Mouse (Mus musculus): Measurements from ENCODE around the gene Kcnk15. TPM values are rescaled to one million over a fixed set of nuclear protein-coding genes. Genes with fewer than 3 reads are reported as not detected.
A peak's percentile ranks its signal among the peaks of the same experiment; 100 is the strongest.

The Kcnk15 gene
- not detected in 2 replicates for polyA plus RNA-seq (2015; fragmentation: Nextera tagmentation; extraction: Ambion mirVana)

- WGBS: 2% methylated on average over 38 of the region's 38 CpGs
- H3K36me3 ChIP-seq (ENCODE audit: control insufficient read depth, insufficient read depth): no peaks in the 10 kb centered on the region
- H3K27ac ChIP-seq (ENCODE audit: low read length): no peak within 1 kb of the TSS
- H3K4me1 ChIP-seq (replicated peaks; ENCODE audit: control insufficient read depth, insufficient read depth, low read length): peaks cover 7% of the 10 kb centered on the region; the same call in 1 of the 2 replicates
- H3K27me3 ChIP-seq (replicated peaks; ENCODE audit: control insufficient read depth, insufficient read depth, low read length): peaks cover 71% of the 10 kb centered on the region
- no peaks in the 10 kb centered on the region for H3K9me3 ChIP-seq (ENCODE audit: control insufficient read depth, low read length)
- H3K4me3 ChIP-seq (replicated peaks; ENCODE audit: low read length): peak within 1 kb of the TSS; percentile 11
- no peak within 1 kb of the TSS for H3K9ac ChIP-seq (replicated peaks; ENCODE audit: low read depth, low read length)
- 0 out of 2 replicates have a peak, but pooled peaks have one; percentile 15 for ATAC-seq
- H3K4me2 ChIP-seq (ENCODE audit: low read length): peak within 1 kb of the TSS; percentile 24; the same call in 1 of the 2 replicates
These were observed at the start of gene Kcnk15 for GRCm38 (mm10) chr2:163853461-163853901. TSS of gene Kcnk15 (plus strand) at chr2:163853651.

- ATAC-seq: no peak
- no peaks in the 10 kb centered on the region for H3K4me1 ChIP-seq (replicated peaks; ENCODE audit: control insufficient read depth, insufficient read depth, low read length)
- no peak overlapping the region for H3K4me2 ChIP-seq (ENCODE audit: low read length)
- H3K9me3 ChIP-seq (ENCODE audit: control insufficient read depth, low read length): no peaks in the 10 kb centered on the region
- 85% methylated on average over 5 of the region's 5 CpGs for WGBS
- H3K9ac ChIP-seq (replicated peaks; ENCODE audit: low read depth, low read length): no peak overlapping the region
- no peaks in the 10 kb centered on the region for H3K27me3 ChIP-seq (replicated peaks; ENCODE audit: control insufficient read depth, insufficient read depth, low read length)
- no peak overlapping the region for H3K27ac ChIP-seq (ENCODE audit: low read length)
- no peak overlapping the region for H3K4me3 ChIP-seq (replicated peaks; ENCODE audit: low read length)
- no peaks in the 10 kb centered on the region for H3K36me3 ChIP-seq (ENCODE audit: control insufficient read depth, insufficient read depth)
These were observed 49.6 kb upstream of the Kcnk15 start for GRCm38 (mm10) chr2:163803838-163804237.

DNA sequence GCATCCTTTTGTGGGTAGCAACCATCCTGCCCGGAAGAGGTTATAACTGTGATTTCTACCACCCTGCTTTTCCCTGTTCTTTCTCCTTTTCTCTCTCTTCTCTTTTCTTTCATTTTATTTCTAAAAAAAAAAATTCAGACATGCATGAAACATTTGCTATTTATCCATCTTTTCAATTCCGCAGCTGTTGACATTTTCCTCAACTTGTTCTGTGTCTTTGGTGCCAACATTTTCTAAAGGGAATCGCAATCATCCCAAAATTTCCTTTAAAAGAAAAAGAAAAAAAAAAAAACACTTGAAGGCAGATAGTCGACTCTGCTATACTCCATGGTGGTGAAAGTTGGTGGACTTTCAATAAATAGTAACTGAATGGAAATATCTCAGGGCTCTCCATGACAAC, 44.3 kb upstream of the Kcnk15 start:
- Histone ChIP-seq H3K9ac (replicated peaks; ENCODE audit: low read depth, low read length) (no peak overlapping the region), H3K36me3 (ENCODE audit: control insufficient read depth, insufficient read depth) (no peaks in the 10 kb centered on the region), H3K27ac (ENCODE audit: low read length) (no peak overlapping the region), H3K4me2 (ENCODE audit: low read length) (no peak overlapping the region), H3K9me3 (ENCODE audit: control insufficient read depth, low read length) (no peaks in the 10 kb centered on the region), H3K27me3 (replicated peaks; ENCODE audit: control insufficient read depth, insufficient read depth, low read length) (no peaks in the 10 kb centered on the region), H3K4me1 (replicated peaks; ENCODE audit: control insufficient read depth, insufficient read depth, low read length) (no peaks in the 10 kb centered on the region), H3K4me3 (replicated peaks; ENCODE audit: low read length) (no peak overlapping the region)
- ATAC-seq: no peak
- 78% methylated on average over 4 of the region's 4 CpGs for WGBS

DNA sequence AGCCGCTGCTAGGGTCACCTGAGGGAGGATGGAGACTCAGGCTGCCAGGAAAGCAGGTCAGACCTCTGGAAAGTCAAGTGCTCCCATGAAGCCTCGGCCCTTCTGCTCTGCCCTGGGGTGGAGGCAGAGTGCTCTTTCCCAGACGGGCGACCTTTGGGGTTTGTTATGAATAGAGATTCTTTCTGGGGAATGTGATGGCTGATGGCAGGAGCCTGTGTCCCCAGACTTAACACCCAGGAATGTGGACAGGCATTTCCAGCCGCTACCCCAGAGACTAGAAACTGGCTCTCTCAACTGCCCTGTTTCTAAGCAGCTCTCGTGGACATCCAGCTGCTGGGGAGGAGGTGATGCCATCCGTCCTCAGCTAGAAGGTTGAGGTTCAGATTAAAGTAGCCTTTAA, 43.7 kb upstream of the Kcnk15 start:
- no peak overlapping the region for H3K4me2 ChIP-seq (ENCODE audit: low read length)
- H3K4me3 ChIP-seq (replicated peaks; ENCODE audit: low read length): no peak overlapping the region
- no peaks in the 10 kb centered on the region for H3K36me3 ChIP-seq (ENCODE audit: control insufficient read depth, insufficient read depth)
- no peaks in the 10 kb centered on the region for H3K4me1 ChIP-seq (replicated peaks; ENCODE audit: control insufficient read depth, insufficient read depth, low read length)
- ATAC-seq: no peak
- no peak overlapping the region for H3K9ac ChIP-seq (replicated peaks; ENCODE audit: low read depth, low read length)
- no peak overlapping the region for H3K27ac ChIP-seq (ENCODE audit: low read length)
- WGBS: 74% methylated on average over 7 of the region's 7 CpGs
- no peaks in the 10 kb centered on the region for H3K27me3 ChIP-seq (replicated peaks; ENCODE audit: control insufficient read depth, insufficient read depth, low read length)
- no peaks in the 10 kb centered on the region for H3K9me3 ChIP-seq (ENCODE audit: control insufficient read depth, low read length)

- no peak overlapping the region for H3K4me2 ChIP-seq (ENCODE audit: low read length)
- no peaks in the 10 kb centered on the region for H3K4me1 ChIP-seq (replicated peaks; ENCODE audit: control insufficient read depth, insufficient read depth, low read length)
- H3K27ac ChIP-seq (ENCODE audit: low read length): no peak overlapping the region
- H3K4me3 ChIP-seq (replicated peaks; ENCODE audit: low read length): no peak overlapping the region
- no peak for ATAC-seq
- H3K9me3 ChIP-seq (ENCODE audit: control insufficient read depth, low read length): no peaks in the 10 kb centered on the region
- no peaks in the 10 kb centered on the region for H3K27me3 ChIP-seq (replicated peaks; ENCODE audit: control insufficient read depth, insufficient read depth, low read length)
- H3K36me3 ChIP-seq (ENCODE audit: control insufficient read depth, insufficient read depth): no peaks in the 10 kb centered on the region
- H3K9ac ChIP-seq (replicated peaks; ENCODE audit: low read depth, low read length): no peak overlapping the region
- 69% methylated on average over 5 of the region's 5 CpGs for WGBS
These were observed 40.4 kb upstream of the Kcnk15 start for GRCm38 (mm10) chr2:163813077-163813476.

DNA sequence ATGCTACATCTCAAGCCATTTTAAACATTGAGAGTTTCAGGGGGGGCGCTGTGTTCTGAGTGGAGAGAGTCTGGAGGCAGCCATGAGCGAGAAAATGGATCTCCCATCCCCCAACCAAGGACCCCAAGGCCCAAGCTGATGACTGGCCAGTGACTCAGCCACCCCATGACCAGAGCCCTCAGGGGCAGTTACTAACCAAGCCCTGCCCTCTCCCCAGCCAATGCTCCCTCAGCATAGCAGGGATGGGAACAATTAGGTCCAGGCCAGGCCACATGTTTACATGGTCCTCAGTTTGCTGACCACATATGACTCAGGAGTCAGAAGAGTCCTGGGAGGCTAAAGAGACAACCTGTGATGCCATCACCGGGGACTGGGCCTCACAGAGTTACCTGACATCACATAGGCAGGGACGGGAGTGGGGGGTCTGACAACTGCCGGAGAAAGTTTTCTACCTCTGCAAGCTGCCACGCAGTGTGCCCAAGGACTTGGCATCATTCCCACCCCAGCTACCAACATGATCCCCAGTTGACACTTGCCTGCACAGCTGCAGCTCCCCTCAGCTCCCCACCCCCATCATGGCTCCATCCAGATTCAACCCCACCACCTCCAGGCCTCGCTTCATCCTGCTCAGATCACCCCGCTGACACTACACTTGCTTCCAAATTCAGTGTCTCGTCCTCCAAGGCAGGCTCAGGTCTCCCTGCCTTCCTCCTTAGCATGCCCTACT, 38.5 kb upstream of the Kcnk15 start:
- ATAC-seq: no peak
- no peak overlapping the region for H3K4me2 ChIP-seq (ENCODE audit: low read length)
- H3K9ac ChIP-seq (replicated peaks; ENCODE audit: low read depth, low read length): no peak overlapping the region
- 83% methylated on average over 9 of the region's 9 CpGs for WGBS
- H3K9me3 ChIP-seq (ENCODE audit: control insufficient read depth, low read length): no peaks in the 10 kb centered on the region
- H3K4me3 ChIP-seq (replicated peaks; ENCODE audit: low read length): no peak overlapping the region
- no peak overlapping the region for H3K27ac ChIP-seq (ENCODE audit: low read length)
- no peaks in the 10 kb centered on the region for H3K36me3 ChIP-seq (ENCODE audit: control insufficient read depth, insufficient read depth)
- no peaks in the 10 kb centered on the region for H3K4me1 ChIP-seq (replicated peaks; ENCODE audit: control insufficient read depth, insufficient read depth, low read length)
- H3K27me3 ChIP-seq (replicated peaks; ENCODE audit: control insufficient read depth, insufficient read depth, low read length): no peaks in the 10 kb centered on the region

DNA sequence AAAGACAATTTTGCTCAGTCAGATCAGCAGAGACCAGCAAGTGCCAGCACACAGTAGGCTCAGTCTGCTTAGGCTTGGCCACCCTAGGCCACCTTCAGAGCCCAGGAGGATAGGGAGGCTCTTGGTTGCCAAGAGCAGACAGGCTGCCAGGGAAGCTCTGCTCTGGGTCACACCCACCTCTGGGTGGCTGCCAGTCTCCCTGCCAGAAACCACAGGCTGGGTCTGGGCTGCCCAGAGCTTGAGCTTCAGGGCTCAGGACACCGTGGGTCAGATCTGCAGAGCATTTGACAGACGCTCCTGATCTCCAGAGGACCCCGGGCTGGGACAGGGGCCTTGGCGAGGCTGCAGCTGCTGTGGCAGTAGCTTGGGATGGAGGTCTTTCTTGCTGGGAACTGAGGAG, 32.8 kb upstream of the Kcnk15 start, which contains the start of gene Ccn5:
Gene Ccn5, plus strand, starts transcription at position 255 of the 400 bp plus-strand sequence.
- Histone ChIP-seq H3K9ac (replicated peaks; ENCODE audit: low read depth, low read length) (no peak within 1 kb of the TSS), H3K36me3 (ENCODE audit: control insufficient read depth, insufficient read depth) (no peaks in the 10 kb centered on the region), H3K27ac (ENCODE audit: low read length) (no peak within 1 kb of the TSS), H3K27me3 (replicated peaks; ENCODE audit: control insufficient read depth, insufficient read depth, low read length) (peaks cover 2% of the 10 kb centered on the region; the same call in 1 of the 2 replicates), H3K4me2 (ENCODE audit: low read length) (no peak within 1 kb of the TSS), H3K4me3 (replicated peaks; ENCODE audit: low read length) (no peak within 1 kb of the TSS), H3K9me3 (ENCODE audit: control insufficient read depth, low read length) (no peaks in the 10 kb centered on the region), H3K4me1 (replicated peaks; ENCODE audit: control insufficient read depth, insufficient read depth, low read length) (no peaks in the 10 kb centered on the region)
- no peak for ATAC-seq
- 70% methylated on average over 4 of the region's 4 CpGs for WGBS

DNA sequence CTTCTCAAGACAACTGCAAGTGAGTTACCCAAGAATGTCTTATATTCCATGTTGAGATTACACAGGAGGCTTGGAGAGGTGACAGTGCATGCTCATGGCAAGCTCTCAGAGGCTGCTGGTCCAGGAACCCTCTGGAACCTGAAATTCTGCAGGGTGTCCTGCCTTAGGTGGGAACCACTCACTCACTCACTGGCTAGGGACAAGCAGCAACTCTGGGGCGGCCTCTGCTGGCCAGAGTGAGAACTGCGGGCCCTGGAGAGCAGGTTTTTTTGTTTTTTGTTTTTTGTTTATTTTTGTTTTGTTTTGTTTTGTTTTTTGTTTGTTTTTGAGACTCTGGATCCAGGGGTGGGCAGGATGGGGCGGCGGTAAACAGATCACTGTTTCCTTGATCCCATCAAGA, 30.2 kb upstream of the Kcnk15 start:
- ATAC-seq: no peak
- peaks cover 2% of the 10 kb centered on the region; the same call in 1 of the 2 replicates for H3K27me3 ChIP-seq (replicated peaks; ENCODE audit: control insufficient read depth, insufficient read depth, low read length)
- H3K4me2 ChIP-seq (ENCODE audit: low read length): no peak overlapping the region
- no peak overlapping the region for H3K27ac ChIP-seq (ENCODE audit: low read length)
- no peak overlapping the region for H3K9ac ChIP-seq (replicated peaks; ENCODE audit: low read depth, low read length)
- WGBS: 5% methylated on average over 4 of the region's 4 CpGs
- H3K9me3 ChIP-seq (ENCODE audit: control insufficient read depth, low read length): no peaks in the 10 kb centered on the region
- no peaks in the 10 kb centered on the region for H3K36me3 ChIP-seq (ENCODE audit: control insufficient read depth, insufficient read depth)
- H3K4me1 ChIP-seq (replicated peaks; ENCODE audit: control insufficient read depth, insufficient read depth, low read length): no peaks in the 10 kb centered on the region
- H3K4me3 ChIP-seq (replicated peaks; ENCODE audit: low read length): no peak overlapping the region

DNA sequence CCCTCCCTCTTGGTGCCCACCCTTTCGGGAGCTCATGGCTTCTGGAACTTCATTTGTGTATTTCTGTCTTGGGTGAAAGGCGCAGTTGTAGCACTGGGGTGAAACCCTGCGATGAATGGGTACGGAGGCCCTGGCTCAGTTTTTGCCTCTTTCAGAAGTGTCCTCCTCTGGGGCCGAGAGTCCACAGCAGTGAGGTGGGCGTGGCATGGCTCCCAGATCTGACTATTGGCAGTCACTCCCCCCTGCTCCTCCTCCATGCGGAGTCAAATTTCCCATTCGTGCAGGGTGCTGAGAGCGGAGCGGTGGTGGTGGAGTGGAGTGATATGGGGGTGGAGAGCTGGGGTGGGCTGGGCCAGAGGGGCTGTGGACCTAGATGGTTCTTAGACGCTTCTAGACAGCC, 29.7 kb upstream of the Kcnk15 start:
- ATAC-seq: no peak
- WGBS: 19% methylated on average over 11 of the region's 11 CpGs
- no peaks in the 10 kb centered on the region for H3K36me3 ChIP-seq (ENCODE audit: control insufficient read depth, insufficient read depth)
- no peak overlapping the region for H3K4me3 ChIP-seq (replicated peaks; ENCODE audit: low read length)
- H3K9me3 ChIP-seq (ENCODE audit: control insufficient read depth, low read length): no peaks in the 10 kb centered on the region
- no peak overlapping the region for H3K9ac ChIP-seq (replicated peaks; ENCODE audit: low read depth, low read length)
- H3K27me3 ChIP-seq (replicated peaks; ENCODE audit: control insufficient read depth, insufficient read depth, low read length): peaks cover 2% of the 10 kb centered on the region; the same call in 1 of the 2 replicates
- no peak overlapping the region for H3K4me2 ChIP-seq (ENCODE audit: low read length)
- H3K27ac ChIP-seq (ENCODE audit: low read length): no peak overlapping the region
- H3K4me1 ChIP-seq (replicated peaks; ENCODE audit: control insufficient read depth, insufficient read depth, low read length): no peaks in the 10 kb centered on the region

All from forebrain, embryonic 16.5 days (tissue).